Mouse (Mus musculus): ENCODE measurements at regions not wholly inside any gene's neighbourhood (a gene's known extent, or its start where the extent isn't known, plus 50 kb on each side); places are given as distances from the start of the nearest gene placed in this dataset.

GRCm38 (mm10) chr10:61034056-61034455 is 55.1 kb upstream of the Pcbd1 start:
- TF ChIP-seq CTCF (IDR thresholded peaks at IDR 0.05; ENCODE audit: extremely low read depth, insufficient read length, insufficient replicate concordance, low read depth, low read length) (no peak), POLR2A (IDR thresholded peaks at IDR 0.05; ENCODE audit: low read depth, low read length) (no peak)

Data from small intestine, adult 2 months (tissue).